Mouse (Mus musculus) MEL (cell line): Measurements from ENCODE around the gene Ccdc163. TPM values are rescaled to one million over a fixed set of nuclear protein-coding genes. Genes with fewer than 3 reads are reported as not detected.

Source experiments
- DNase-seq: peaks from one replicate; pipeline ENCODE4 v3.0.0; 2011; ENCODE audit warnings: low read depth, low spot score
- H3K27ac ChIP-seq: 2 replicates; pipeline ENCODE4 v1.5.1; 2012; ENCODE audit warnings: low read depth, mild to moderate bottlenecking, control low read depth, low read length, moderate library complexity; ENCODE audit not compliant: control insufficient read depth
- H3K27me3 ChIP-seq, 2 experiments: fragments of 150-350 bp in 1 of 2; sonication (generic) in 1 of 2; 2 replicates each; pipeline ENCODE4 v1.6.1; 2012; ENCODE audit warnings: low read length in 2 of 2, mild to moderate bottlenecking in 2 of 2, improper control_type of control experiment in 1 of 2, moderate library complexity in 1 of 2; ENCODE audit not compliant: insufficient read depth in 2 of 2, control insufficient read depth in 1 of 2
- H3K36me3 ChIP-seq, 2 experiments: 2 replicates each; pipeline ENCODE4 v1.6.1; 2012 to 2014; ENCODE audit warnings: low read length in 2 of 2, improper control_type of control experiment in 1 of 2, inconsistent platforms in 1 of 2, mild to moderate bottlenecking in 1 of 2; ENCODE audit not compliant: insufficient read depth in 2 of 2, control insufficient read depth in 1 of 2
- H3K4me1 ChIP-seq, 2 experiments: fragments of 150-350 bp in 1 of 2; sonication (generic) in 1 of 2; 2 replicates each; pipeline ENCODE4 v1.6.1; 2012; ENCODE audit warnings: low read length in 2 of 2, improper control_type of control experiment in 1 of 2, mild to moderate bottlenecking in 1 of 2; ENCODE audit not compliant: insufficient read depth in 2 of 2, control insufficient read depth in 1 of 2
- H3K4me3 ChIP-seq, 2 experiments: fragments of 150-350 bp in 1 of 2; sonication (generic) in 1 of 2; 2 replicates each; pipeline ENCODE4 v1.5.1; 2012; ENCODE audit warnings: low read depth in 2 of 2, low read length in 2 of 2, mild to moderate bottlenecking in 2 of 2, moderate library complexity in 2 of 2, control low read depth in 1 of 2, improper control_type of control experiment in 1 of 2; ENCODE audit not compliant: control insufficient read depth in 1 of 2, insufficient read depth in 1 of 2
- H3K79me2 ChIP-seq: 2 replicates; pipeline ENCODE4 v1.6.1; 2012; ENCODE audit warnings: mild to moderate bottlenecking, low read length, moderate library complexity; ENCODE audit not compliant: control insufficient read depth, poor library complexity, insufficient read depth
- H3K9ac ChIP-seq: 2 replicates; pipeline ENCODE4 v1.6.1; 2012; ENCODE audit warnings: low read depth, mild to moderate bottlenecking, control low read depth, low read length, moderate library complexity; ENCODE audit not compliant: control insufficient read depth, poor library complexity, severe bottlenecking
- H3K9me3 ChIP-seq: fragments of 150-350 bp; sonication (generic); replicated peaks from 2 replicates; pipeline ENCODE4 v1.6.1; 2012; ENCODE audit warnings: mild to moderate bottlenecking, low read length, improper control_type of control experiment, moderate library complexity; ENCODE audit not compliant: insufficient read depth
- BHLHE40 ChIP-seq: IDR thresholded peaks from 2 replicates; pipeline ENCODE4 v1.6.1; 2012; ENCODE audit warnings: low read depth, mild to moderate bottlenecking, inconsistent platforms, low read length, improper control_type of control experiment, borderline replicate concordance
- CHD1 ChIP-seq: IDR thresholded peaks from 2 replicates; pipeline ENCODE4 v1.6.1; 2012; ENCODE audit warnings: low read depth, mild to moderate bottlenecking, inconsistent platforms, low read length, improper control_type of control experiment
- CTCF ChIP-seq, 3 experiments: IDR thresholded peaks in 2 of 3; conservative IDR thresholded peaks in 1 of 3; 2 replicates each; pipeline ENCODE4 v1.5.1; 2011 to 2012; ENCODE audit warnings: low read length in 3 of 3, low read depth in 2 of 3, mild to moderate bottlenecking in 2 of 3, improper control_type of control experiment in 1 of 3, inconsistent platforms in 1 of 3, mixed read lengths in 1 of 3, moderate library complexity in 1 of 3; ENCODE audit not compliant: control insufficient read depth in 1 of 3, insufficient read depth in 1 of 3, poor library complexity in 1 of 3, severe bottlenecking in 1 of 3
- E2F4 ChIP-seq: IDR thresholded peaks from 2 replicates; pipeline ENCODE4 v1.6.1; 2011; ENCODE audit warnings: low read depth, low read length, improper control_type of control experiment, borderline replicate concordance
- GABPA ChIP-seq: IDR thresholded peaks from 2 replicates; pipeline ENCODE4 v1.6.1; 2012; ENCODE audit warnings: low read depth, mild to moderate bottlenecking, inconsistent platforms, low read length, improper control_type of control experiment, moderate library complexity
- HCFC1 ChIP-seq: IDR thresholded peaks from 2 replicates; pipeline ENCODE4 v1.6.1; 2012; ENCODE audit warnings: low read depth, mild to moderate bottlenecking, inconsistent platforms, low read length, improper control_type of control experiment, moderate library complexity
- JUND ChIP-seq: IDR thresholded peaks from 2 replicates; pipeline ENCODE4 v1.6.1; 2011; ENCODE audit warnings: low read depth, mild to moderate bottlenecking, improper control_type of control experiment, low read length
- KAT2A ChIP-seq: conservative IDR thresholded peaks from 2 replicates; pipeline ENCODE4 v1.6.1; 2012; ENCODE audit warnings: low read depth, low read length, improper control_type of control experiment, inconsistent platforms
- MAFK ChIP-seq: IDR thresholded peaks from 2 replicates; pipeline ENCODE4 v1.6.1; 2011; ENCODE audit warnings: low read depth, mild to moderate bottlenecking, low read length, improper control_type of control experiment, borderline replicate concordance
- MAX ChIP-seq: IDR thresholded peaks from 2 replicates; pipeline ENCODE4 v1.6.1; 2011; ENCODE audit warnings: low read length, improper control_type of control experiment
- MEF2A ChIP-seq: IDR thresholded peaks from 2 replicates; pipeline ENCODE4 v1.6.1; 2014; ENCODE audit warnings: low read depth, mild to moderate bottlenecking, inconsistent platforms, low read length, improper control_type of control experiment; ENCODE audit not compliant: poor library complexity, insufficient replicate concordance, severe bottlenecking; ENCODE audit errors: extremely low read depth
- MYB ChIP-seq: IDR thresholded peaks from 2 replicates; pipeline ENCODE4 v1.6.1; 2011; ENCODE audit warnings: mild to moderate bottlenecking, low read depth, low read length, improper control_type of control experiment
- MYC ChIP-seq: IDR thresholded peaks from 2 replicates; pipeline ENCODE4 v1.6.1; 2011; ENCODE audit warnings: low read depth, mild to moderate bottlenecking, low read length, improper control_type of control experiment, moderate library complexity
- NRF1 ChIP-seq: IDR thresholded peaks from 2 replicates; pipeline ENCODE4 v1.6.1; 2014; ENCODE audit warnings: low read depth, mild to moderate bottlenecking, inconsistent platforms, low read length, improper control_type of control experiment, moderate library complexity; ENCODE audit not compliant: poor library complexity, insufficient read depth, severe bottlenecking
- POLR2AphosphoS2 ChIP-seq: IDR thresholded peaks from 2 replicates; pipeline ENCODE4 v1.6.1; 2011; ENCODE audit warnings: low read length, improper control_type of control experiment
- POLR2AphosphoS5 ChIP-seq: IDR thresholded peaks from 2 replicates; pipeline ENCODE4 v1.6.1; 2012; ENCODE audit warnings: low read depth, borderline replicate concordance, mild to moderate bottlenecking, inconsistent platforms, low read length, moderate library complexity, mixed read lengths
- RCOR1 ChIP-seq: IDR thresholded peaks from 2 replicates; pipeline ENCODE4 v1.6.1; 2012; ENCODE audit warnings: low read depth, mild to moderate bottlenecking, inconsistent platforms, low read length, improper control_type of control experiment
- SMC3 ChIP-seq: IDR thresholded peaks from 2 replicates; pipeline ENCODE4 v1.6.1; 2011; ENCODE audit warnings: low read depth, low read length, improper control_type of control experiment
- TBP ChIP-seq: IDR thresholded peaks from 2 replicates; pipeline ENCODE4 v1.8.0; 2011; ENCODE audit warnings: low read depth, low read length, improper control_type of control experiment
- TCF12 ChIP-seq: IDR thresholded peaks from 2 replicates; pipeline ENCODE4 v1.6.1; 2014; ENCODE audit warnings: low read depth, mild to moderate bottlenecking, inconsistent platforms, low read length, improper control_type of control experiment, moderate library complexity
- UBTF ChIP-seq: IDR thresholded peaks from 2 replicates; pipeline ENCODE4 v1.6.1; 2012; ENCODE audit warnings: low read depth, mild to moderate bottlenecking, inconsistent platforms, low read length, improper control_type of control experiment, moderate library complexity, borderline replicate concordance; ENCODE audit not compliant: insufficient read depth
- ZKSCAN1 ChIP-seq: IDR thresholded peaks from 2 replicates; pipeline ENCODE4 v1.6.1; 2012; ENCODE audit warnings: low read depth, mild to moderate bottlenecking, inconsistent platforms, low read length, improper control_type of control experiment, moderate library complexity
- ZNF384 ChIP-seq: IDR thresholded peaks from 2 replicates; pipeline ENCODE4 v1.6.1; 2012; ENCODE audit warnings: low read depth, mild to moderate bottlenecking, inconsistent platforms, low read length, improper control_type of control experiment
- polyA plus RNA-seq, 2 experiments: library from polyadenylated mRNA; stranded (reverse) in 1 of 2; unstranded in 1 of 2; fragments of >175 nt in 1 of 2; fragments of >200 nt in 1 of 2; gene quantifications; 2 replicates each; pipeline versions ENCODE4 v1.2.1 to v1.2.4; 2012; ENCODE audit warnings: low replicate concordance in 2 of 2, low read depth in 1 of 2; ENCODE audit not compliant: insufficient read length in 2 of 2, insufficient read depth in 1 of 2, missing spikeins in 1 of 2
- total RNA-seq: library from RNA; depleted of rRNA; stranded (reverse); fragments of 300-350 nt; gene quantifications from 2 replicates; pipeline ENCODE4 v1.2.3, GENCODE M21; 2012

The Ccdc163 gene
- total and polyA plus RNA-seq, 3 experiments: 12.3 to 26.0 TPM; not detected in 1

DNA sequence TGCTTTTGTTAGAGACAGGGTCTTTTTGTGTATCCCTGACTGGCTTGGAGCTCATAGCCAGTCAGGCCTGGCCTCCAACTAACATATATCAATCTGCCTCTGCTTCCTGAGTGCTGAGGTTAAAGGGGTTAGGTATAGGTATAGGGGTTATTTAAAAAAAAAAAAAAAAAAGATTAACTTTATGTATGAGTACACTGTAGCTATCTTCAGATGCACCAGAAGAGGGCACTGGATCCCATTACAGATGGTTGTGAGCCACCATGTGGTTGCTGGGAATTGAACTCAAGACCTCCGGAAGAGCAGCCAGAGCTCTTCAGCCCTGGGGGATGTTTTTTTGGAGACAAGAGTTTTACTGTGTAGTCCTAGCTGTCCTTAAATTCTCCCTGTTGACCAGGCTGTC, 46.3 kb upstream of the Ccdc163 start:
- no peak for DNase-seq
- Histone ChIP-seq H3K4me1 (no peaks in the 10 kb centered on the region), H3K4me3 (no peak overlapping the region), H3K79me2 (no peaks in the 10 kb centered on the region), H3K27ac (no peak overlapping the region), H3K9me3 (no peaks in the 10 kb centered on the region), H3K9ac (no peak overlapping the region), H3K36me3 (no peaks in the 10 kb centered on the region), H3K27me3 (no peaks in the 10 kb centered on the region)
- TF ChIP-seq ZNF384 (peak; percentile 77), MYC (0 out of 2 replicates have a peak, but pooled peaks have one; percentile 44), UBTF (no peak), CTCF (IDR thresholded peaks at IDR 0.05 in 2 of 3, conservative IDR thresholded peaks at IDR 0.05 in 1 of 3; ENCODE audit: control insufficient read depth in 1 of 3, insufficient read depth in 1 of 3, low read depth in 2 of 3, low read length in 3 of 3, poor library complexity in 1 of 3, severe bottlenecking in 1 of 3) (peak in 1 of 3 experiments; percentile 43; a peak in 2 of 6 replicates)

DNA sequence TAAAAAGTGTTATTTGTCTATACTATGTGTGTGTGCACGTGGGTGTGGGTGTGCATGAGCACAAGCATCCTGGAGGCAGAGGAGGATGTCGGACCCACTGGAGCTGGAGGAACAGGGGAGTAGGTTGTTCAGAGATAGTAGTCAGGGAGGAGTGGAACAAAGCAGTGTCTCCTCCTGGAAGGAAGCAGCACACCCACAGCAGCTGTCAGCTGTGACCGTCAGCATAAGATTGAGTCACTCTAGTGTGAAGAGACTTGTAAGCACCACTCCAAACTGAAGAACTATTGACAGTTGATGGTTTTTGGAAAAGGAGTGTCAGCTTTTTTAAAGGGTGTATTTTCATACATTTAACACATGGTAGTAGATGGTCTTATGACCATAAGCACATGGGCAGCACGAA, 41.7 kb upstream of the Ccdc163 start:
- Histone ChIP-seq H3K4me1 (peaks cover 0 to 7% of the 10 kb centered on the region in 2 experiments; a peak in 2 of 4 replicates), H3K79me2 (no peaks in the 10 kb centered on the region), H3K9ac (no peak overlapping the region), H3K9me3 (no peaks in the 10 kb centered on the region), H3K27ac (no peak overlapping the region), H3K36me3 (no peaks in the 10 kb centered on the region; a peak in 1 of 4 replicates), H3K27me3 (no peaks in the 10 kb centered on the region; a peak in 1 of 4 replicates), H3K4me3 (no peak overlapping the region)
- TF ChIP-seq MEF2A: no peak
- TF ChIP-seq JUND: no peak
- no peak for TF ChIP-seq TCF12
- no peak for TF ChIP-seq MAFK
- no peak for TF ChIP-seq SMC3
- TF ChIP-seq GABPA: no peak
- TF ChIP-seq NRF1: no peak
- TF ChIP-seq POLR2AphosphoS5: no peak
- TF ChIP-seq RCOR1: no peak
- TF ChIP-seq KAT2A: no peak
- no peak for TF ChIP-seq TBP
- TF ChIP-seq HCFC1: no peak
- no peak for TF ChIP-seq MYB
- no peak for TF ChIP-seq MAX
- no peak for TF ChIP-seq CTCF (IDR thresholded peaks at IDR 0.05 in 2 of 3, conservative IDR thresholded peaks at IDR 0.05 in 1 of 3; ENCODE audit: control insufficient read depth in 1 of 3, insufficient read depth in 1 of 3, low read depth in 2 of 3, low read length in 3 of 3, poor library complexity in 1 of 3, severe bottlenecking in 1 of 3)
- TF ChIP-seq ZKSCAN1: no peak
- TF ChIP-seq CHD1: no peak
- no peak for TF ChIP-seq BHLHE40
- TF ChIP-seq POLR2AphosphoS2: no peak
- TF ChIP-seq E2F4: no peak
- DNase-seq: no peak
